Mouse (Mus musculus): ENCODE results near the gene Tnfsf10.

- TF ChIP-seq CTCF (IDR thresholded peaks at IDR 0.05; ENCODE audit: low read depth): no peak
- TF ChIP-seq EP300 (IDR thresholded peaks at IDR 0.05; ENCODE audit: low read depth): no peak
Observed at GRCm38 (mm10) chr3:27267327-27267726, 49.5 kb upstream of the Tnfsf10 start.
